Mouse (Mus musculus): Measurements from ENCODE around the gene Pex14. TPM values are rescaled to one million over a fixed set of nuclear protein-coding genes. Genes with fewer than 3 reads are reported as not detected.
A peak's percentile ranks its signal among the peaks of the same experiment; 100 is the strongest.

Pex14 gene
- total RNA-seq (2021): 10 to 100 TPM; 35.8 to 37.7 TPM
- long read RNA-seq, experiment 1, transcript Pex14-201 (9 exons, 2,006 nt): major isoform, 68 of 75 reads
- long read RNA-seq, experiment 1, partial matches to known transcripts: 1 of 75 reads
- long read RNA-seq, experiment 1, other reads (novel, unspliced or antisense): 6 of 75 reads
- long read RNA-seq, experiment 2, transcript Pex14-201 (9 exons, 2,006 nt): major isoform, 74 of 85 reads
- long read RNA-seq, experiment 2, partial matches to known transcripts: 4 of 85 reads
- long read RNA-seq, experiment 2, other reads (novel, unspliced or antisense): 7 of 85 reads

- DNase-seq (ENCODE audit: low spot score in 2 of 2): peak; percentile 85 to 93
These were observed at the start of gene Pex14 for GRCm38 (mm10) chr4:149099369-149100017. Gene Pex14, minus strand, starts transcription at chr4:149099876.

GRCm38 (mm10) chr4:149149196-149149595 lies 49.5 kb upstream of the Pex14 start:
- no peak for DNase-seq (ENCODE audit: low spot score in 2 of 2)

DNA sequence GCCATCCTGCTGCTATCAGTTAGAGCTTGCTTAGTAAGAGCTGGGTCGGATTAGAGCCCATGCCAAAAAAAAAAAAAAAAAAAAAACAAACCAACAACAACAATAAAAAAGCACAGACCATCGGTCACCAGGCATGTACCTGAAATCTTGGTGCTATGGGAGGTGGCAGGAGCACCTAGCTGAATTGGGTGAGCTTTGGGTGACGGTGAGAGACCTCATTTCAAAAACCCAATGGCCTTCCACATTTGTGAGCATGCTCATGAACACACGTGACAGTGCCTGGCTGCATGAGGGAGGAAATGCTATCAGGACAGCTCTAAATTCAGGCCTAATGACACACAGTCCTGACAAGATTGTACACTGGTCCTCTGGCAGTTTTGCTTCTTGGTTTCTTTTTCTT lies 48.4 kb upstream of the Pex14 start:
- DNase-seq (ENCODE audit: low spot score in 2 of 2): no peak

GRCm38 (mm10) chr4:149147528-149147927 lies 47.9 kb upstream of the Pex14 start:
- no peak for DNase-seq (ENCODE audit: low spot score in 2 of 2)

DNA sequence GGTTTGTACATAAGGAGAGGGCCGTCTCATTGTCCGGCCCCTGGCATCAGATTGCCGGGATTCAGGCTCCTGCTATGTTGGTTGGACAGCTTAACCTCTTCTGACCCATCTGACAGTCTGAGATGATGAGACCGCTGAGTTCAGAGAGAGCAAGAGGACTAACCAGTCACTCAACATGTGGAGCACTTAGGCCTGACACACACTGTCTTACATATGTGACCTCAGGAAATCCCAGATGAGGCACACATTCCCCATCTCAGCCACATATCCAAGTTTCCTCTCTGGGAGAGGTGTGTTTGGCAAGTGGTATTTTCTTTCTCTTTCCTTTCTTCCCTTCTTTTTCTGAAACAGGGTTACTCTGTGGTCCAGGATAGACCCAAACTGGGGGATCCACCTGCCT lies 45.5 kb upstream of the Pex14 start:
- DNase-seq (ENCODE audit: low spot score in 2 of 2): no peak

DNA sequence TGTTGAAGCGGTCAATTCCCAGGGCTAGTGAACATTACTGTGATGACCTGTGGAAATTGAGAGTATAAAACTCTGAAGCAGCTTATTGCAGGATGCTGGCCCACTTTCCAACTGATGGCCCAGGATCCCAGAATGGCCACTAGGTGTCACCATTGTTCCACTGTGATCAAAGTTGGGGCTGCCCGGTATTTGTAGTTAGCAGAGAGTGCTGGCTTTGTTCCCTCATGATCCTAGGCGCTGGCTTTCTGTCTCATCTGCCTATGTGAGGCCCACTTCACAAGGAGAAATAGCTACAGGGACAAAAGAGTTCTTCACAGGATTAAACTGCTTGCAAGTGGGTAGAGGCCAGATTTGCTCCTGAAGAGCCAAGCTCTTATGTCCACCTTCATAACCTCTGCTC lies 44.8 kb upstream of the Pex14 start:
- peak; percentile 80 to 91 for DNase-seq (ENCODE audit: low spot score in 2 of 2)

- DNase-seq (ENCODE audit: low spot score in 2 of 2): no peak
These were observed 43.9 kb upstream of the Pex14 start for GRCm38 (mm10) chr4:149143594-149143993.

GRCm38 (mm10) chr4:149138515-149138914 lies 38.8 kb upstream of the Pex14 start:
- DNase-seq (ENCODE audit: low spot score in 2 of 2): no peak

DNA sequence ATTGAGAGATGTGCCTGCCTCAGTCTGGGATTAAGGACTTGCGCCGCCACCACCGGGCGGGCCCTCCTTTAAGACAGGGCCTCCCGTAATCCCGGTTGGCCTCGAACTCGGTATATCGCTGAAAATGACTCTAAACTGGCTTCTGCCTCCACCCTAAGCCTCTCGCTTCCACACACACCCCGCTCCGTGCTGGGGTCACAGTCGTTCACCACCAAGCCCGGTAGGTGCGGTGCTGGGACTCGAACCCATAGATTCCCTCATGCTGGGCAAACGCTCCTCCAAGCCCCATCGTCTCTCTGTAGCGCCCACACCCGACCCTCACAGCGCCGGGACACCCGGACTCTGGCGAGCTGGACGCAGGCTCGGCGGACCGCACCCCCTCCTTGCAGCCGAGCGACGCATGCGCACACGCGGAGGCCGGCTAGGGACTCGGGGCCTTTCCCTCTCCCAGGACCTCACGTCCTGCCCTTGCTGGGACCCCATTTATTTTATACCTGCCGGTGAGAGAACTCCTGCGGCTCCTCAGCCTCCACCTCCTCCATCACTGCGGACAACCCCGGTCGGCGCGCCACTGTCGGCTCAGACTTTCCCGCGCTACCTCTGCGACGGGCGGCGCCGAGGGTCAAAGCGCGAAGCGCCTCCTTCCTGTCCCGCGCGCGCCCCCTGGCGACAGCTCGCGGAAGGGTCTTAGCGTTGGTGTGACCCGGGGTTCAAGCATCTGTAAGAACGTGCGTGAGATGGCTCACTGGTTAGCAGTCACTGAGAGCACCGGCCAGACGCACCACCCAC lies 37.5 kb upstream of the Pex14 start, which contains the start of gene Cenps:
TSS of gene Cenps (minus strand) at position 648 of the 789 bp plus-strand sequence.
- DNase-seq (ENCODE audit: low spot score in 2 of 2): peak; percentile 88 to 90

- no peak for DNase-seq (ENCODE audit: low spot score in 2 of 2)
These were observed 36.6 kb upstream of the Pex14 start for GRCm38 (mm10) chr4:149136116-149136850.

- DNase-seq (ENCODE audit: low spot score in 2 of 2): no peak
These were observed 33.7 kb upstream of the Pex14 start for GRCm38 (mm10) chr4:149133395-149133794.

DNA sequence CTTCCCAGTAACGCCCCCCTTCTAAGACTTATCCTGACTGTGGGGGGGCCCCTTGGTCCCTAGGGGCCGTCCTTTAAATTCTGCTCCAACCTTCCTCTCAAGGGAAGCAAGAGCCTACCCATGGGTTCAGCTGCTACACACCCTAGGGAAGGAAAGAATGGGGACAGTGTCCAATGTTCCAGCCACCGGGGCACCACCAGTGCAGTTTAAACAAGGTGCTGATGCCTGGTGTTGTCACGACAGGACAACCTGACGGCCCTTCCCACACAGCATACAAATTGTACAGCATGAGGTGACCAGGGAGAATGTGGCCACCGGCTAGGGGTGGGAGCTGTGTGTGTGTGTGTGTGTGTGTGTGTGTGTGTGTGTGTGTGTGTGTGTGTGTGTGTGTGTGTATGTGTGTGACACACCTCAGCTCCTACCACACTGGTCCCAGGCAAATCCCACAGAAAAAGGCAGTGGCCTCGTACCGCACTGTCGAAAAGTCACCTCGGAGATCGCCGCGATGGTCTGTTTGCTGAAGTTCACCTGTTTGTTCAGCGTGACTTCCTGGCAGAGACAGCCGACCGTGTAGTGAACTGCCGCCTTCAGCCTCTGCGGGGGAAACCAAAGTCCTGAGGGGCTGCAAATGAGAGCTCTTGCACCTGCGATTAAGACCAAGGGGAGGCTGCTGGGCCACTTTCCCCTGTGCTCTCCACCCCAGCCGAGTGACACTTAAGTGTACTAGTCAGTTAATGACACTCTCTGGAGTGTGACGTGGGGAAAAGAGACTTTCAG lies 32.3 kb upstream of the Pex14 start:
- no peak for DNase-seq (ENCODE audit: low spot score in 2 of 2)

DNA sequence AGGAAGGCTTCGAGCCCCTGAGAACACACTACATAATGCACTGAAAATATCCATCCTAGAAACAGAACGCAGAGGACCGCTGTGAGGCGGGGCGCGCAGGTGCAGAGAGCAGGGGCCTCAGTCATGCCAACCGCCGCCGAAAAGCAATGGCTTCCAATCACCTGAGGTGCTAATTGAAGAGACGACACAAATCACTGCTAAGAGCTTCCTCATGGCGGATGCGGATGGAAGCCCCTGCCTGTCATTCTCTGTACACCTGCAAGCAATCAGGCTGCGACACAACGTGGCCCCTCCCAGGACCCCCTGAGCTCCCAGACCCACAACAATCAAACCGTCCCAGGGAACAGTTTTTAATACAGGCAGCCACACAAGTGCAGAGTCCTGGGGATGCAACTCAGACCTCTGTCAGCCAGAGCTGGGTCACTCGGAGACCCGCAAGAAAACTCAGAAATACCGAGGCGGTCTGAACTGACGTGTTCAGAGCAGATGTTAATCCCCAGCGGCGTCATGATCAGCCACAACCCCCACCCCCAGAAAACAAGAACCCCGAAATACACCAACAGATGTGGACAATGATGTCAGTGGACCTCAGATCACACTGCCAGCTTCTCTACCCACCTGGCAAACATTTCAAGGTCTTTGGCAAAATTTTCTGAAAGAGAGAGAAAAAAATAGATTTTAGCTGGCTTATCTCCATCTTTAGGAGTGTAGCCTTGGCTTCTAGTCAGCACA lies 31.5 kb upstream of the Pex14 start:
- DNase-seq (ENCODE audit: low spot score in 2 of 2): no peak

- no peak for DNase-seq (ENCODE audit: low spot score in 2 of 2)
These were observed 28.8 kb upstream of the Pex14 start for GRCm38 (mm10) chr4:149128467-149128866.

DNA sequence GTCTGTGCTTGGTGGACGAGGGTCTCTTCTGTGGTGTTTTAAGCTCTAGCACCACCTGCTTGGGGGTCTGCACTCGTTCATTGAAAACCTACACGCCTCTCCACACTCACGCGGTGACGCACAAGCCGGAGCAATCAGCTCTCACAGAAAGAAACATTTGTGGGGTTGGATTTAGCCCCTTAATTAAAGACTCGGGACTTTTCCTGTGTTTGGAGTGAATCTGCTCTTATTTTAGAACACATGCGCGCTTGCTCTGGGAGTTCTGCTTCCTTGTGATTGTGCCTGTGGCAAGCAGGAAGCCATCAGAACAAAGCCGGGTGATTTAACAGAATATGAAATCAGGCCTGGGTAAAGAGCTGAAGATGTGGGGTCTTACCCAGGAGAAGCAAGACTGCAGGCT lies 27.0 kb upstream of the Pex14 start, which contains the start of gene Cort:
TSS of gene Cort (minus strand) at position 101 of the 400 bp plus-strand sequence.
- peak in 1 of 2 experiments; percentile 25 for DNase-seq (ENCODE audit: low spot score in 2 of 2)

DNA sequence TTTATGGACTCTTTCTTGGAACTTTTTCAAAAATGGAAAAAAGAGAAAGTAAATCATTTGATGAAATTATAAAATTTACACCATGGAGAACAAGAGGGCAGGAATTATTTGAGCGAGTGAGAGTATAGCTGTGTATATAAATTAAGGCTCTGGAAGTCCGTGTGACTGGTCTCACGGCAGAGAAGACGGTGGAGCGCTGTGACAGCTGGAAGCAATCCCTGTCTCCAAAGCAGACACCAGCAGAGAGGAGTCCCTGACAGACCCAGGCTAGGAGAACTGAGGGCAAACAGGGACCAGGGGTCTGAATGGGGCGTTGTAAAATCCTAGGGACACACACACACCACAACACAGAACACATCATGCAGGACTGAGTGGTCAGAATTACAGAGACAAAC lies 26.4 kb upstream of the Pex14 start:
- no peak for DNase-seq (ENCODE audit: low spot score in 2 of 2)

- DNase-seq (ENCODE audit: low spot score in 2 of 2): no peak
These were observed 25.9 kb upstream of the Pex14 start for GRCm38 (mm10) chr4:149125341-149126114.

- no peak for DNase-seq (ENCODE audit: low spot score in 2 of 2)
These were observed 23.8 kb upstream of the Pex14 start for GRCm38 (mm10) chr4:149123432-149123831.

Data from layer of hippocampus, postnatal 14 days (tissue).